Mouse (Mus musculus) cerebellum, adult 2 months (tissue): ENCODE measurements around the gene Cped1. TPM values are rescaled to one million over a fixed set of nuclear protein-coding genes. Genes with fewer than 3 reads are reported as not detected.

Source experiments
- DNase-seq, 2 experiments: peaks; one replicate each; pipeline ENCODE4 v3.0.0; 2021
- H3K27ac ChIP-seq: fragments of 200-500 bp; 2 replicates; pipeline ENCODE4 v1.5.1; 2012; ENCODE audit warnings: low read length, control low read depth, inconsistent platforms; ENCODE audit not compliant: insufficient read depth
- H3K27me3 ChIP-seq: fragments of 200-500 bp; 2 replicates; pipeline ENCODE4 v1.6.1; 2012; ENCODE audit warnings: inconsistent platforms, mild to moderate bottlenecking, low read length, moderate library complexity; ENCODE audit not compliant: control insufficient read depth, insufficient read depth
- H3K4me1 ChIP-seq: fragments of 200-500 bp; 2 replicates; pipeline ENCODE4 v1.6.1; 2011; ENCODE audit warnings: low read length; ENCODE audit not compliant: control insufficient read depth, insufficient read depth
- H3K4me3 ChIP-seq: fragments of 200-500 bp; replicated peaks from 2 replicates; pipeline ENCODE3; 2011; ENCODE audit warnings: mild to moderate bottlenecking, low read depth, low read length, control low read depth; ENCODE audit not compliant: insufficient read depth
- CTCF ChIP-seq: fragments of 200-500 bp; IDR thresholded peaks from 2 replicates; pipeline ENCODE4 v1.5.1; 2011; ENCODE audit warnings: low read depth, mild to moderate bottlenecking, control low read depth, low read length, moderate library complexity, borderline replicate concordance; ENCODE audit not compliant: insufficient read depth
- POLR2A ChIP-seq: fragments of 200-500 bp; IDR thresholded peaks from 2 replicates; pipeline ENCODE4 v1.6.1; 2011; ENCODE audit warnings: low read length, control low read depth, borderline replicate concordance; ENCODE audit not compliant: insufficient read depth
- whole genome bisulfite sequencing: fragments of 180-500 bp; shearing (Covaris S2); methylation state at CpG from one replicate; pipeline ENCODE4 v1.1.7; 2018; 5-methylcytosine and 5-hydroxymethylcytosine counted together
- polyA plus RNA-seq: library from polyadenylated mRNA; depleted of rRNA; stranded (reverse); fragments of >200 nt; gene quantifications from 2 replicates; pipeline ENCODE4 v1.2.3, GENCODE M21; 2012

The Cped1 gene
- polyA plus RNA-seq, 1 experiment, result 1.1 TPM

DNA sequence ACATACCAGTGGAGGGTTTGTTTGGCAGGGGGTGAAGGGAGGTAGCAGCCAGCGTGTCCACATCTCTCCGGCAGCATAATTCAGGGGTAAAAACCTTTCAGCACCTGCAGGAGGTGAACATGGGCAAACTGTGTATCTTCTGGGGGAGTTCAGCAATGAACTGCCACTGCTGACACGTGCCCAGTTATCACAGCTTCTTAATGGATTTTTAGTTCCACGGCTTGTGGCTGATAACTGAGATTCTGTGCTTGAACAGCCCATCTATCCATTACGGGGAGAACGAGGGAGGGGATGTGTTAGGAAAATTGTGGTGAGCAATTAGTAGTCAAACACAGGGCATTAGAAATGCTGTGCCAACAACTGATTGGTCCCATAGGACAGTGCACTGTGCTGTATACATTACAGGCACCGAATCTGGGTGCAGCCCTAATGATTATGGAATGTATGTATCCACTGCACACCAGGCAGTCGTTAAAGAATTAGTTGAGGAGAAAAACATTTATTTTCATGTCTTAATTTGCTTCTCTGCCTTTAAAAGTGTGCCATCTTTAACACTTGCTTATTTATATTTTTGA, 193.1 kb downstream of the Cped1 start:
- Histone ChIP-seq H3K4me3 (no peak overlapping the region), H3K27me3 (no peaks in the 10 kb centered on the region), H3K4me1 (no peaks in the 10 kb centered on the region), H3K27ac (no peak overlapping the region)
- no peak for DNase-seq
- WGBS, result 76% methylated on average over 8 of the region's 8 CpGs
- TF ChIP-seq POLR2A (no peak), CTCF (no peak)

DNA sequence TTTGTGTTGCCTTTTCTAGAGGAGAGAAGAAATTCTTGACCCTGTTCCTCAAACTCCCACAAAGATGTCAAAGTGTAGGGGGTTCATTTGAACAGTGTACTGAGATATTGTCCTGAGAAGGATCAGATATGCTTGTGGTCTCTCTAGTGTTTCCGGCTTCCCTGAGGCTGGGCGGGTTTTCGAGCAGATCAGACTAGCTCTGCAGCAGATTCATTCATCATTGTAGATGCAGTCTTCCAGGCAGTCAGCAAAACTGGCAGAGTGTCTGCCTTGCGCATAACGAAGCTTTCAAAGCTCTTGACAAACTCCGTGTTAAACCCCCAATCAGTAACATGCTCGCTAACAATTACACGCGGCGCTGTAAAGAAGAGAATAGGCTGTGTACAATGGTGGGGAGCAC, 194.6 kb downstream of the Cped1 start:
- Histone ChIP-seq H3K27ac (no peak overlapping the region), H3K27me3 (no peaks in the 10 kb centered on the region), H3K4me1 (no peaks in the 10 kb centered on the region), H3K4me3 (no peak overlapping the region)
- TF ChIP-seq CTCF (no peak), POLR2A (no peak)
- no peak for DNase-seq
- WGBS, result 77% methylated on average over 10 of the region's 10 CpGs

DNA sequence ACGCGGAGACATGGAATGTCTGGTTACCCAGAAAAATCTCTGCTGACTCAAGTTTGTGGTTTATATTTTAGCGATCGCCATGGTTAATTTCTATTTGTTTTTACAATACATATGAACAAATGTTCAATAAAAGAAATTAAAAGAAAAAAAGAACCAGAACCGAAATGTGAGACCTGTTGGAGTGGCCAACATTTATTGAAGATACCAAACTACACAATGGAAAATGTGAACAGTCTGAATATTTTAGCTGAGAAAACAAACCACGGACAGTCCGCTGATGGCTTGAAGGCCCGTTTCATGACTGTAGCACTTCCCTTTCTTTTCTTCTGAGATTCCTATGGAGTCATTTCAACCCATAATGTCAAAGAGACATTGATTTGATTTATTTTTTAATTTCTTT, 201.3 kb downstream of the Cped1 start:
- Histone ChIP-seq H3K27ac (no peak overlapping the region), H3K27me3 (no peaks in the 10 kb centered on the region), H3K4me1 (no peaks in the 10 kb centered on the region), H3K4me3 (no peak overlapping the region)
- TF ChIP-seq CTCF (no peak), POLR2A (no peak)
- 95% methylated on average over 8 of the region's 8 CpGs for WGBS
- DNase-seq, result no peak

DNA sequence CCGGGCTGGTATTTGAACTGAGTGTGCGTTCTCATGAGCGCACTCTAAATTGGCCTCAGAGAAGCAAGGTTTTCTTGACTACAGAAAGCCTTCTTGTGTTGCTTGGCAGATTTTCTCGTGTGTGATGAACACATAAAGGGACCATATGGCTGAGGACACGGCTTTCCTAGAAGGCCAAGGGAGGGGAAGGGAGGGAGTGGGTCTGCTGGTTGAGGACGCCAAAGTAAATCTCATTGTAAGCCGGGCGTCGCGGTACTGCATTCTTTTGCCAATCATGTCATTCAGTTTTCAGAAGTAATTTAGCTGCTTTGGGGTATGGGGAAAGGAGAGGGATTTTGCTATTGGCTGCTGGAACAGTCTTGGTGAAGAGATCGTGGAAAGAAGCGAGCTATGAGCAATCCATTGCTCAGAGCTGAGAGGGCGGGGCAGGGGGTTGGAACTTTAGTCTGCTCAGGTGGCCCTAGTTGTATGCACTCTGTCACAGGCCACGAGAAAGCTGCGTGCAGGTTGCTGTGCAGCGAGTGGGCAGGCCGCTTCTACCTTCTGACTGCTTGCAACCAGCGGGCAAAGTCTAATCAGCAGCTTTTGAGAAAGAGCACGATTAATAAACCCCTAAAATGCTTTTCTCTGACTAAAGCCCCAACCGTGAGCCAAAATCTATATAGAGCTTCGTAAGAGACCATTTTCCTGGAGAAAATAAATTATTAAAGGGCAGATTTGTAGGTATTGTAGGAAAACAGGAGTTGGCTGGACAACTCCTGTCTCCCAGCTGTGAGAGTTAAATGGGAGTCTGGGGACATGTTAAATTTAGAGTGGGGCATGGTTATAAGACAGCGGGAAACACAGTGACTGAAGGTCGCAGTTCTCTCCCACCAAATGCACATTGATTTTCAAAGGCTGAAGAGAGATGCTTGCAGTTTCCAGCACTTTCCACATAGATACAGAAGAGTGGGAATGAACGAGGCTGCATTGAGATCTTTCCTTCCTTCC, 203.9 kb downstream of the Cped1 start:
- H3K4me1 ChIP-seq, result no peaks in the 10 kb centered on the region
- no peak overlapping the region for H3K27ac ChIP-seq
- WGBS, result 42% methylated on average over 24 of the region's 24 CpGs
- DNase-seq, result no peak
- TF ChIP-seq POLR2A (no peak), CTCF (no peak)
- no peaks in the 10 kb centered on the region for H3K27me3 ChIP-seq
- no peak overlapping the region for H3K4me3 ChIP-seq

DNA sequence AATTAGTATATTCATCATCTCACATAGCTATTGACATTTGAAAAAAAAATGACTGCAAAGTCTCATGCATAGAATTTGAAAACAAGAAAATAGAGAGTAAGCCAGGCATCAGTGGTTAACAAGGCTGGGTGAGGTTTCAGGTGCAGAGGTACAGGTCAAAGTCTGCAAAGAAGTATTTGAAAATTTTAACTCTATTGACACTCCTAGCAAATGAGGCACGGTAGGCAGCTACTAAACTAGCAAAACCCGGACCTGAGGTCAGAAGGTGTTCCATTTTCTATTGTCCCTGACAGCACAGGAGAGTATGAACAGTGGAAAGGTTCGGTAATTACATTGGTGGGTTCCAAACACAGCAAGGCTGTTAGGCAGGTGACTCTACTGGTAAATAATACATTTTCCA, 212.9 kb downstream of the Cped1 start:
- H3K27ac ChIP-seq, result no peak overlapping the region
- TF ChIP-seq POLR2A (no peak), CTCF (no peak)

DNA sequence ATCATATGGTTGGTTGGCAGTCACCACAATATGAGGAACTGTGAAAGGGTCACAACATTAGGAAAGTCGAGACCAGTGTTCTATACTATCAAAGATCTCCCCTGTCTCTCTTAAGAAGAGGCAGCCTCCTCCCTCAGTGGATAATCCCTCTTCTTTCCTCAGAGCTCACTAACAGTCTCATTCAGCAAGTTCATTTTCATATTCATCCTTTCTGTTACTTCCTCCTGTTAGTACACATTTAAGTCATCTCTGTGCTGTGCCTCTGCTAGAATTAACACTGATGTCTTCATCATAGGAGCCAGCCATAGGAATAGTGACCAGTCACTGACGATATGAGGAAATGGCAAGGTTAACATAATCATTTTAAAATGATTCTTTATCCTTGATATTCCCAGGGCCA, 213.8 kb downstream of the Cped1 start:
- DNase-seq, result no peak
- H3K4me3 ChIP-seq, result no peak overlapping the region
- no peak for TF ChIP-seq POLR2A
- no peak for TF ChIP-seq CTCF
- no peaks in the 10 kb centered on the region for H3K4me1 ChIP-seq
- no peak overlapping the region for H3K27ac ChIP-seq
- H3K27me3 ChIP-seq, result no peaks in the 10 kb centered on the region
- 94% methylated on average over 2 of the region's 2 CpGs for WGBS

More for the DNA sequence above, 212.9 kb downstream of the Cped1 start:
- 92% methylated on average over 3 of the region's 3 CpGs for WGBS
- Histone ChIP-seq H3K27me3 (no peaks in the 10 kb centered on the region), H3K4me1 (no peaks in the 10 kb centered on the region), H3K4me3 (no peak overlapping the region)
- DNase-seq, result no peak

DNA sequence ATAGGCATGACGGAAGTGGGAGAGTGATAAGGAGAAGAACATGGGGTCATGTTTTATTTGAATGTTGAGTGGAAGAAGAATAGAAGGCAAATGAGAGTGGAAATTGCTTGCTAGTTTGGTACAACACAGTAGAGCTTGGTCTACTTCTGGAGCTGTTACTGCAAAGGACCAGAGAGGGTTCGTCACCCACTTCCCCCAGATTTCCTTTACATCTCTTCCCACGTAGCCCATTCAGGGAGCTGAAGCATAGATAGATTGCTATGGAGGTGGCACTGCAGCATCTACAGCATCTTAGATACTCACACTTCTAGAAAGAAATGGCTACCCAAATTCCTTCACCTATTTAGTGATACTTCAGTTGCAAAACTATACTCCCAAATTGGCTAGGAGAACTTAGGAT, 214.4 kb downstream of the Cped1 start:
- WGBS, result 95% methylated on average over 3 of the region's 3 CpGs
- no peak for DNase-seq

More for the DNA sequence above, 214.4 kb downstream of the Cped1 start:
- no peaks in the 10 kb centered on the region; the same call in 1 of the 2 replicates for H3K4me1 ChIP-seq
- H3K27ac ChIP-seq, result no peak overlapping the region
- no peaks in the 10 kb centered on the region for H3K27me3 ChIP-seq
- no peak for TF ChIP-seq CTCF
- TF ChIP-seq POLR2A, result no peak
- no peak overlapping the region for H3K4me3 ChIP-seq
